Mouse (Mus musculus): ENCODE data around the gene Peli2. TPM values are rescaled to one million over a fixed set of nuclear protein-coding genes. Genes with fewer than 3 reads are reported as not detected.

Peli2 gene
- total and polyA plus RNA-seq, 3 experiments = 10.1 to 20.3 (median 17.2) TPM

GRCm38 (mm10) chr14:48222051-48222450, 101.4 kb downstream of the Peli2 start:
- Histone ChIP-seq H3K36me3 (ENCODE audit: control insufficient read depth, insufficient read depth, low read length) (no peaks in the 10 kb centered on the region), H3K79me2 (replicated peaks; ENCODE audit: control insufficient read depth, insufficient read depth, low read length) (no peaks in the 10 kb centered on the region), H3K9ac (ENCODE audit: low read depth, low read length) (no peak overlapping the region), H3K27ac (no peak overlapping the region), H3K4me1 (ENCODE audit: control insufficient read depth, insufficient read depth, low read length) (peaks cover 2% of the 10 kb centered on the region; the same call in 1 of the 2 replicates), H3K27me3 (ENCODE audit: control insufficient read depth, insufficient read depth, low read length) (no peaks in the 10 kb centered on the region), H3K4me3 (no peak overlapping the region)
- intact Hi-C loops (cut with DNase I) = no loop called here
- no peak for TF ChIP-seq EP300 (IDR thresholded peaks at IDR 0.05; ENCODE audit: insufficient read depth, low read depth, low read length)
- no peak for TF ChIP-seq POLR2A (IDR thresholded peaks at IDR 0.05; ENCODE audit: insufficient read depth, low read depth, low read length)
- no peak for TF ChIP-seq CTCF (IDR thresholded peaks at IDR 0.05)
- 93% methylated on average over 9 of the region's 9 CpGs for whole genome bisulfite sequencing
- DNase-seq = no peak

- intact Hi-C loops (cut with DNase I) = no loop called here
- Histone ChIP-seq H3K27ac (no peak overlapping the region), H3K4me3 (no peak overlapping the region), H3K79me2 (replicated peaks; ENCODE audit: control insufficient read depth, insufficient read depth, low read length) (no peaks in the 10 kb centered on the region; the same call in 1 of the 2 replicates), H3K36me3 (ENCODE audit: control insufficient read depth, insufficient read depth, low read length) (no peaks in the 10 kb centered on the region), H3K4me1 (ENCODE audit: control insufficient read depth, insufficient read depth, low read length) (peaks cover 2% of the 10 kb centered on the region; the same call in 1 of the 2 replicates), H3K9ac (ENCODE audit: low read depth, low read length) (no peak overlapping the region), H3K27me3 (ENCODE audit: control insufficient read depth, insufficient read depth, low read length) (no peaks in the 10 kb centered on the region)
- TF ChIP-seq POLR2A (IDR thresholded peaks at IDR 0.05; ENCODE audit: insufficient read depth, low read depth, low read length) (no peak), CTCF (IDR thresholded peaks at IDR 0.05) (no peak), EP300 (IDR thresholded peaks at IDR 0.05; ENCODE audit: insufficient read depth, low read depth, low read length) (no peak)
- WGBS = 86% methylated on average over 9 of the region's 9 CpGs
- no peak for DNase-seq
Measured at GRCm38 (mm10) chr14:48222684-48223083, 102.1 kb downstream of the Peli2 start.

- no peak overlapping the region for H3K9ac ChIP-seq (ENCODE audit: low read depth, low read length)
- WGBS = 93% methylated on average over 1 of the region's 1 CpGs
Measured at GRCm38 (mm10) chr14:48224203-48224602, 103.6 kb downstream of the Peli2 start.

GRCm38 (mm10) chr14:48224861-48225300, 104.3 kb downstream of the Peli2 start:
- Histone ChIP-seq H3K27ac (no peak overlapping the region), H3K4me1 (ENCODE audit: control insufficient read depth, insufficient read depth, low read length) (peaks cover 2% of the 10 kb centered on the region; the same call in 1 of the 2 replicates), H3K27me3 (ENCODE audit: control insufficient read depth, insufficient read depth, low read length) (no peaks in the 10 kb centered on the region), H3K79me2 (replicated peaks; ENCODE audit: control insufficient read depth, insufficient read depth, low read length) (no peaks in the 10 kb centered on the region; the same call in 1 of the 2 replicates), H3K9ac (ENCODE audit: low read depth, low read length) (no peak overlapping the region), H3K36me3 (ENCODE audit: control insufficient read depth, insufficient read depth, low read length) (no peaks in the 10 kb centered on the region), H3K4me3 (no peak overlapping the region)
- intact Hi-C loops (cut with DNase I) = no loop called here
- TF ChIP-seq EP300 (IDR thresholded peaks at IDR 0.05; ENCODE audit: insufficient read depth, low read depth, low read length) (no peak), CTCF (IDR thresholded peaks at IDR 0.05) (no peak), POLR2A (IDR thresholded peaks at IDR 0.05; ENCODE audit: insufficient read depth, low read depth, low read length) (no peak)
- WGBS = 56% methylated on average over 5 of the region's 5 CpGs
- DNase-seq = no peak

More at GRCm38 (mm10) chr14:48224203-48224602, 103.6 kb downstream of the Peli2 start:
- no peak for TF ChIP-seq POLR2A (IDR thresholded peaks at IDR 0.05; ENCODE audit: insufficient read depth, low read depth, low read length)
- TF ChIP-seq EP300 (IDR thresholded peaks at IDR 0.05; ENCODE audit: insufficient read depth, low read depth, low read length) = no peak
- intact Hi-C loops (cut with DNase I) = no loop called here
- Histone ChIP-seq H3K79me2 (replicated peaks; ENCODE audit: control insufficient read depth, insufficient read depth, low read length) (no peaks in the 10 kb centered on the region; the same call in 1 of the 2 replicates), H3K4me1 (ENCODE audit: control insufficient read depth, insufficient read depth, low read length) (peaks cover 2% of the 10 kb centered on the region; the same call in 1 of the 2 replicates), H3K36me3 (ENCODE audit: control insufficient read depth, insufficient read depth, low read length) (no peaks in the 10 kb centered on the region), H3K4me3 (no peak overlapping the region), H3K27ac (no peak overlapping the region), H3K27me3 (ENCODE audit: control insufficient read depth, insufficient read depth, low read length) (no peaks in the 10 kb centered on the region)
- DNase-seq = no peak

- Histone ChIP-seq H3K4me1 (ENCODE audit: control insufficient read depth, insufficient read depth, low read length) (peaks cover 2% of the 10 kb centered on the region; the same call in 1 of the 2 replicates), H3K27me3 (ENCODE audit: control insufficient read depth, insufficient read depth, low read length) (no peaks in the 10 kb centered on the region), H3K4me3 (no peak overlapping the region), H3K27ac (no peak overlapping the region), H3K79me2 (replicated peaks; ENCODE audit: control insufficient read depth, insufficient read depth, low read length) (no peaks in the 10 kb centered on the region; the same call in 1 of the 2 replicates), H3K36me3 (ENCODE audit: control insufficient read depth, insufficient read depth, low read length) (no peaks in the 10 kb centered on the region), H3K9ac (ENCODE audit: low read depth, low read length) (no peak overlapping the region)
- TF ChIP-seq EP300 (IDR thresholded peaks at IDR 0.05; ENCODE audit: insufficient read depth, low read depth, low read length) (no peak), CTCF (IDR thresholded peaks at IDR 0.05) (peak; percentile 28), POLR2A (IDR thresholded peaks at IDR 0.05; ENCODE audit: insufficient read depth, low read depth, low read length) (no peak)
- intact Hi-C loops (cut with DNase I) = no loop called here
- 56% methylated on average over 7 of the region's 7 CpGs for WGBS
- DNase-seq = no peak
Measured at GRCm38 (mm10) chr14:48225810-48226446, 105.3 kb downstream of the Peli2 start.

- intact Hi-C loops (cut with DNase I) = no loop called here
- Histone ChIP-seq H3K36me3 (ENCODE audit: control insufficient read depth, insufficient read depth, low read length) (no peaks in the 10 kb centered on the region), H3K4me1 (ENCODE audit: control insufficient read depth, insufficient read depth, low read length) (peaks cover 2% of the 10 kb centered on the region; the same call in 1 of the 2 replicates), H3K79me2 (replicated peaks; ENCODE audit: control insufficient read depth, insufficient read depth, low read length) (no peaks in the 10 kb centered on the region; the same call in 1 of the 2 replicates), H3K9ac (ENCODE audit: low read depth, low read length) (no peak overlapping the region), H3K4me3 (no peak overlapping the region), H3K27me3 (ENCODE audit: control insufficient read depth, insufficient read depth, low read length) (no peaks in the 10 kb centered on the region), H3K27ac (no peak overlapping the region)
- WGBS = 95% methylated on average over 10 of the region's 10 CpGs
- DNase-seq = no peak
- TF ChIP-seq POLR2A (IDR thresholded peaks at IDR 0.05; ENCODE audit: insufficient read depth, low read depth, low read length) (no peak), CTCF (IDR thresholded peaks at IDR 0.05) (no peak), EP300 (IDR thresholded peaks at IDR 0.05; ENCODE audit: insufficient read depth, low read depth, low read length) (no peak)
Measured at GRCm38 (mm10) chr14:48226759-48227158, 106.1 kb downstream of the Peli2 start.

Measured in heart, adult 2 months (tissue).